Mouse (Mus musculus) layer of hippocampus, postnatal 10 days (tissue): ENCODE measurements around the gene Lonp2. TPM values are rescaled to one million over a fixed set of nuclear protein-coding genes. Genes with fewer than 3 reads are reported as not detected.
A peak's percentile ranks its signal among the peaks of the same experiment; 100 is the strongest.

Experiments
- DNase-seq, 2 experiments: peaks; one replicate each; pipeline ENCODE4 v3.0.0; 2021; ENCODE audit warnings: low spot score in 2 of 2
- long read RNA-seq: library from polyadenylated mRNA; stranded (forward); transcript quantifications from one replicate; pipeline ENCODE4 v2.0.0, GENCODE M21; 2023
- total RNA-seq, 2 experiments: library from RNA; stranded (reverse); gene quantifications; 2 replicates each; pipeline ENCODE4 v1.2.3; 2021

Gene Lonp2
- 10 to 100 TPM; 61.6 to 61.8 TPM for total RNA-seq
- long read RNA-seq, transcript Lonp2-203 (13 exons, 2,372 nt), result minor isoform, 5 of 58 reads
- long read RNA-seq, transcript Lonp2-201 (15 exons, 2,860 nt), result major isoform, 44 of 58 reads
- long read RNA-seq, partial matches to known transcripts, result 4 of 58 reads
- long read RNA-seq, other reads (novel, unspliced or antisense), result 5 of 58 reads

DNA sequence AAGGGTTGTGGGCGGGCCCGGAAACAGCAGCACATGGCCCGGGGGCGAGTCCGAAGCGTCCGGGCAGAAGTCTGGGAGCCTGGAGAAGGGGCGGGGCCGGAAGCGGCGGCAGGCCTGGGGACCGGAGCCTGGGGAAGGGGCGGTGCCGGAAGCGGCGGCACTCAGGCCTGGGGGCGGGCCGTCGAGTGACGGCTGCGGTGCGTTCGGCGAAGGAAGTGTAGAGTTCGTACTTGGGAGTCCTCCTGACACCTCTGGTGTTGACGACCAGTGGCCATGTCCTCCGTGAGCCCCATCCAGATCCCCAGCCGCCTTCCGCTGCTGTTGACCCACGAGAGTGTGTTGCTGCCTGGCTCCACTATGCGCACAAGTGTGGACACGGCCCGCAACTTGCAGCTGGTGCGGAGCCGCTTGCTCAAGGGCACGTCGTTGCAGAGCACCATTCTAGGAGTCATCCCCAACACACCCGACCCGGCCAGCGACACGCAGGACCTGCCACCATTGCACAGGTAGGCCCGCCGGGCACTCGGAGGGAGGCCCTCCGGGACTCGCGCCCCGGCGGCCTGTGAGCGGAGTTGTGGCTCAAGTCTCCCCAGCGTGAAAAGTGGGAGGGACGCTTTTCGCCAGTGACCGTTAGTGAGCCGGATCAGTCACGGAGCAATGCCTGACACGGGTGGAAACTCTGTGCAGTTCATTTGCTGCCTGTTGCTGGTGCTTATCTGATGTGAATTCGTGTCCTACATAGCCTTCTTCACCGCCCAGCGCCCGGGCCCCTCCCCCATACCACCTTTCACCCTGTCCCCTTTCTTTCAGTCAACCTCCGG is at the start of gene Lonp2:
Gene Lonp2 (plus strand): TSS at position 133 of the 821 bp plus-strand sequence.
- DNase-seq, result peak; percentile 96 to 98

DNA sequence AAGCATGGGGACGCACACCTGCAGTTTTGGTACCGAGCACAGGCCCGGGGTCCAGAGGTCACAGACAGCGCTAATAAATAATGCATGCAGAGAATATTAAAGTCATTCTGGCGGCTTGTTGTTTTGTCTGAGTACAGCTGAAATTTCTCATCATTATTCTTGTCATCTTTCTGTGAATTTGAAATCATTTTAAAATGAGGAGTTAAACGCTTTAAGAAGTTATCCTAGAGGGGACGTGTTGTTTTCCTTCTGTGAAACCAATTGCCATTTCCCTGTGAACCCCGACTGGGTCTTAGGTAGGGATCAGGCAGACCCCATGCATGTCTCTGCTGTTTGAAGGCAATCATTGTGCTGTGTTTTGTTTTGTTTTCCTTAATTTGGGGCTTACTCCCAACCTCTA is 46.3 kb upstream of the Lonp2 start:
- no peak for DNase-seq

DNA sequence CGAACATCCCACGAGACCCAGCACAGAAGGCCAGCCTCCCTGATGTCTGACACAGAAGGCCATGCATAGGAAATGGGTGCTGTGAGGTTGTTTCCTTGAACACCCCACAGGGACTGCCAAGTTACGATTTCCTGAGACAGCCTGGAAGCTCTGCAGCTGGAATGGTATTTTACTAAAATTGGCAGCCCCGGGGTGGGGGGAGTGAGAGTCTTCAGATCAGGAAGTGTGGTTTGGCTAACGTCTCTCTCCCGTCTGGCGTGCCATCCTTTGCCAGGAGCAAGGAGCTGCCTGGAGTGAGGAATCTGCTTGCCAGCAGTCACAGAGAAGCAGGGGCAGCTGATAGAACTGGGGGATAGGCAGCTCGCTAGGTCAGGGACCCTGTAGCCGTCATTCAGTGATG is 45.8 kb upstream of the Lonp2 start:
- DNase-seq, result peak; percentile 53 to 66

DNA sequence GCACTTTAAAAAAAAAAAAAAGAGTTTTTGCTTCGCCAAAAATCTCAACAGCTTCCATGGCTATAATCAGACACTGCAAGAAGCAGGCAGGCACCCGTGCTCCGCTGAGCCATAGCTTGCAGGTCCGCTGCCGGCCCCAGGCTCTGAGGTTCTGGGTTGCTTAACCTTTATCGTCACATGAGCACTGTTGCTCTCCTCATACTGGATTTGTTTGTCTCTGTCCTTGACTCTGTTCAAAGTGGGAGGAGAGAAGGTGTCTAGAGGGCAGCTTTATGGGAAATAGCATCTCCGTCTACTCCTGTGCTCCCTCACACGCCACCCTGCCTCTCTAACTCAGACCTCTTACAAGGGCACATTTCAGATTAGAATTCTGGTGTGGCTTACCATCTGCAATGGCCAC is 45.1 kb upstream of the Lonp2 start:
- no peak for DNase-seq

GRCm38 (mm10) chr8:86580458-86580857 is 43.4 kb upstream of the Lonp2 start, which contains the start of gene Abcc12:
Abcc12 (minus strand) TSS chr8:86580686.
- no peak for DNase-seq

DNA sequence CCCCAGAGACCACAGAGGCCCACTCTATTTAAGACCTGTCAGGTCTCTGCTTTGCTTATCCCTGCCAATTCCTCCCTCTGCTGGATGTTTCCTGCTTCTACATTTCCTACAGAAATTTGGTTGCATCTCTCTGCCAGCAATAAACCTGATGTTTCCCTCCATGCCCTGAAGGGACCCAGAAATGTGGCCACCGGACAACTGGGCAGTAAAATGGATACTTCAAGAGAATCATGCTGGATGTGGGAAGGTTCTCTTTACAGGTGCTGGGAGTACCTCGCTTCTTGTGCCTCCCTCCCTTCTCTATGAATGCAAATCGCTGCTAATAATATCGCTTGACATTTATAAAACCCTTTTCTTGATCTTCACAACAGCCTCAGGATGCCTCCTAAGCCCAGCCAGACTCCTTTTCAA is 41.9 kb upstream of the Lonp2 start:
- peak in 1 of 2 experiments; percentile 32 for DNase-seq

GRCm38 (mm10) chr8:86585118-86585517 is 38.7 kb upstream of the Lonp2 start:
- peak; percentile 90 to 94 for DNase-seq

DNA sequence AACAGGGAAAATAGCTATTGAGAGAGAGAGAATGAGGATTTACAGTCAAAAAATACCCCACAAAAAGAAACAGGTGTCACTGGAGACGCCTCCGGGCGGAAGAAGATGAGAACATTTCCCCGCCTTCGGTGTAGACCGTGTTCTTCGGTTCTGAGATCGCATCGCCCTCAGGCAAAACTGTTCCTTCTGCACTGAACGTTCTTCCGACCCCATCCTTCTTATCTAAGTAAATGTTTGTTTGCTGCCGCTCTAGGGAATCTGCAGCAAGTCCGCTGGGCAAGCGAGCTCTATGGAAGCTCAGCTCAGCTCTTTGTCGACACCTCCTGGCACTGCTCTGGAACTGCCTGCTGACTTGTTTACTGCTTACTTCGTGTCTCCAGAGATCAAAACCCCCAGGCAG is 38.3 kb upstream of the Lonp2 start:
- DNase-seq, result peak; percentile 79 to 85

GRCm38 (mm10) chr8:86586058-86586457 is 37.8 kb upstream of the Lonp2 start:
- DNase-seq, result no peak

- DNase-seq, result no peak
Observed at GRCm38 (mm10) chr8:86586642-86587041, 37.2 kb upstream of the Lonp2 start.

GRCm38 (mm10) chr8:86588338-86588737 is 35.5 kb upstream of the Lonp2 start:
- DNase-seq, result no peak

DNA sequence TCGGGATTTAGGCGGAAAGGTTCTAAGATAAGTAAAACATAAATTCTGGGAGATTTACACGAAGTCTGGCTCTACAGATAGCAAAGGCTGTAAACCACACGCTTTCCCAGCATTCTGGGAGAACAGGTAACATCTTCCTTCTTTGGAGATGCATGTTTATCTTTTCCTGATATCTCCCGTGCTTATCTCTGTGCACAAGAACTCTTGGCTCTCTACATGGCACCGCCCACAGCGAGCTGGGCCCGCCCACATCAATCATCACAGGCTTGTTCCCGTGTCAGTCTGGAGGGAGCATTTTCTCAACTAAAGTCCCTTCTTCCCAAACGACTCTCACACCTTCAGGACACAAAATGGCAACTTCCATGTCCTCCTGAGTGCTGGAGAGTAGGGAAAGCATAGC is 30.7 kb upstream of the Lonp2 start:
- DNase-seq, result no peak

- no peak for DNase-seq
Observed at GRCm38 (mm10) chr8:86594159-86594796, 29.6 kb upstream of the Lonp2 start.

- DNase-seq, result no peak
Observed at GRCm38 (mm10) chr8:86595671-86596070, 28.2 kb upstream of the Lonp2 start.

DNA sequence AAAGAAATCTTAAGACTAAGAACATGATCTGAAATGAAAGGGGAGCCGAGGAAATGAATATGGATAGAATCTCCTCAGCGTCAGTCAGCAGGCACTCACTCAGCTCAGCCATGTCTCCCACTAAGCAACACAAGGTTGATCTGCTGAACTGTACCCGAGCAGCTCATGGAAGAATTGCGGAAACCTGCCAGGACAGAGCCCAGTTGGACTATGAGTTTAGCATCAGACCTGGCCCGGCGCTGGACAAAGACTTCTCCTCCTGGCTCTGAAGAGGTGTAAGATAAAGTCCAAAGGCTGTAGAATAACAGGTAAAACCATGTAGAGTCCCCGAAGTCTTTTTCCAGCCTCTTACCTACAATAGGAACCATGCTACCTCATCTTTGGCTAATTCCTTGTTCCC is 26.2 kb upstream of the Lonp2 start:
- DNase-seq, result no peak

DNA sequence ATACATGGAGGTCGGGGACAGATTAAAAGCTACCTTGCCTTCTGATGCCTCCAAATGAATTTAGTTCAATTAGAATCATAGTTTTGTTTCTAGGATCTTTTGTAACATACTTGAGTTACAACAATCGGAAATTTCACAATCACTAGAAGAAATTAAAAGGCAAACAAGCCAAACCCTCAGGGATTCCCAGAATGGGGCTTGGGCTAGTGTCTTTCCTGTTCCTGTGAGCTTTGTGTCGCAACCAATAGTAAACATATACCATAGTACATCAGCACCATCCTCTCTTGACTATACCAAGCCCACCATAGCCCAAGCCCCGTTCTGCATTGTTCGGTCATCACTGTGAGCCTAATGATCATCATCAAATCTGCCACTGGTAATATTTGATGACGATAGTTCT is 24.5 kb upstream of the Lonp2 start:
- DNase-seq, result no peak

DNA sequence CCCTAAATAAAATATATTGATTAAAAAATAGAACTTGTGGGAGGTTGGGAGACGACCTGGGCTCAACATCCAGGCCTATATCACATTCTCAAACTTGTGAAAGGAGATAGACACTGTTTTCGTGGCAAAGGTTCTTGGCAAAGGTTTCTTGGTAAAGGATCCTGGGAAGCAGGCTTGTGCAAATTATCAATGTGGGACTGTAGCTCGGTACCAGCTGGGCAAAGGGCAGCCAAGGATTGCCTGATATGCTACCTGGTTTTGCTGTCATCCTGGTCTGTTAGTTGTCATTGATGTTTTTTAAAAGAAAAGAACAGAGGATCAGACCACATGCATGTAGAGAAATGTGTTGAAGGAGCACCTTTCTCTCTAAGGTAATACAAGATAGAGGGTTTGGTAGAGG is 23.5 kb upstream of the Lonp2 start:
- no peak for DNase-seq

DNA sequence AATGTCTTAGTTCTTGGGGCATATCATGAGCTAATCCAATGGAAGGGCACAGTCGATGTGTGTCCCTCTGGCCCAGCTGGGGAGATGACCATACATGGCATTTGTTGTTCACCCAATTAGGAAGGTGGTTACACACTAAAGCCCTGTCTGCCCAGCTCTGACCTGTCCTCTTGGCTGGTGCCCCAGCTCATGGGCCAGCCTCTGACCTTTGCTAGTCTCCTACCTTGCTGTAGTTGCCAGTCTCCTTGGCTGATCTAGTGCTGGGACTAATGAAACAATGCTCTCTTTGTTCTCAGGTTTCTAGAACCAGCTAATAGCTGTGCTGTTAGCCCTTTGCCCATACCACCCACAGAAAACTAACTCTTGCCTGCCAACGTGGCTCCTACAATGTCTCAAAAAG is 20.7 kb upstream of the Lonp2 start:
- DNase-seq, result no peak

GRCm38 (mm10) chr8:86604676-86605075 is 19.2 kb upstream of the Lonp2 start:
- DNase-seq, result no peak

DNA sequence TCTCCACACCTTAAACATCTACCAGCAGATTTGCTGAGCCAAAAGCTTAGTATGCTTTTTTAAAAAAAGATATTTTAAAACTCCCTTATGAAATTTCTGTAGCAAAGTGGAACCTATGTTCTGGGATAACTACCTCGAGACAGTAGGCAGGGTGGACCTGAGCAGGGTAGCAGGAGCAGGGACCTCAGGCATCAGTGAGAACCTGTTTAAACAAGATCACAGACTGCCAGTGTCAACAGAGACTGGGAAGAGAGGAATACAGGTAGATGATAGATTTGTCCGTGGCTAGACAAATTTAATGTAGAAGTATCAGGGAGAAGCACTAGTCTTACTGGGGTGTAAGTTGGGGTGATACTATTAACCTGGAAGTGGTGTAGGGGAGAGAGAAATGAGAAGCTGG is 10.0 kb upstream of the Lonp2 start:
- DNase-seq, result no peak

DNA sequence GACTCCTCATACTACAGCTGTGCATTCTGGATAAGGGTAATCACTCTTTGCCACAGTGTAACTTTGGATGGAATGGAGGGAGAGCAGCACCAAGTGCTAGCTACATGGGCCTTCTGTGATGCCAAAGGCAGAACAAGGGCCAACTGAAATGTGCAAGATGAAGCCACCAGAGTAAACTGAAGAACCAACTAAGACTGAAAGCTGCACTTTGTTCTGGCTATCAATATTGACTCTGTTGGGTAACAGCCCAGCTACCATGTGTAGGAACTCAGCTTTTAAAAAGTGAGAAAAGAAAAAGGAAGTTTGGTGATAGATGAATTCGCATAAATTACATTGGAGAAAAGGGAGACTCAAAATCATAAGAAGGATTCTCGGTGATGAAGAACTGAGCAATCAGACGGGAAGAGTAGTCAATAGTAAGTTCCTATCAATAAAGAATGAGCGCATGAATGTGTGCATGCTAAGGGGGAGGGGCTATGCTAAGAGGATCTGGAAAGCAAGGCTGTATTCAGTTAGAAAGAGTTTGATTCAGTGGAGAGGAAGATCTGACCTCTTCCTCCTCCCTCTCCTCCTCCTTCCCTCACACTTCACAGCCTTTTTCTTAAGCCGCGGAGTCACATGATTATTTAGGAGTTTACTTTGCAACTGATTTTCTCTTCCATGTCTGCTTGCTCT is 8.6 kb upstream of the Lonp2 start:
- no peak for DNase-seq
